Mouse (Mus musculus) liver, embryonic 14.5 days (tissue): ENCODE measurements around the gene Iqch. TPM values are rescaled to one million over a fixed set of nuclear protein-coding genes. Genes with fewer than 3 reads are reported as not detected.

ENCODE experiments used
- ATAC-seq: fragments of 200-750 bp; cut with Nextera tagmentation; 2 replicates; pipeline ENCODE4 v1.8.0; 2017; ENCODE audit warnings: moderate number of reproducible peaks, mild to moderate bottlenecking, moderate library complexity; ENCODE audit not compliant: insufficient read depth
- DNase-seq, 3 experiments: peaks; one replicate each; pipeline ENCODE4 v3.0.0-alpha.2; 2012 to 2013; ENCODE audit warnings: low read depth in 3 of 3, low spot score in 3 of 3
- H3K27ac ChIP-seq: fragments of 300-500 bp; sonication (generic); 2 replicates; pipeline ENCODE4 v1.5.1; 2014; ENCODE audit warnings: moderate library complexity, mild to moderate bottlenecking, control low read depth, inconsistent platforms
- H3K27me3 ChIP-seq: fragments of 300-500 bp; sonication (generic); 2 replicates; pipeline ENCODE4 v1.6.1; 2014; ENCODE audit warnings: mild to moderate bottlenecking, low read length, moderate library complexity; ENCODE audit not compliant: control insufficient read depth, insufficient read depth
- H3K36me3 ChIP-seq: fragments of 300-500 bp; sonication (generic); replicated peaks from 2 replicates; pipeline ENCODE4 v1.6.1; 2014; ENCODE audit warnings: low read depth; ENCODE audit not compliant: control insufficient read depth, insufficient read depth
- H3K4me1 ChIP-seq, 2 experiments: fragments of 200-500 bp in 1 of 2; fragments of 300-500 bp in 1 of 2; sonication (generic) in 1 of 2; replicated peaks; 2 replicates each; pipeline ENCODE4 v1.6.1; 2012 to 2014; ENCODE audit warnings: antibody characterized with exemption in 1 of 2, inconsistent platforms in 1 of 2, low read length in 1 of 2; ENCODE audit not compliant: control insufficient read depth in 2 of 2, insufficient read depth in 2 of 2
- H3K4me2 ChIP-seq: fragments of 300-500 bp; sonication (generic); 2 replicates; pipeline ENCODE4 v1.6.1; 2014; ENCODE audit warnings: low read depth, mild to moderate bottlenecking, control low read depth, moderate library complexity
- H3K4me3 ChIP-seq, 2 experiments: fragments of 200-500 bp in 1 of 2; fragments of 300-500 bp in 1 of 2; sonication (generic) in 1 of 2; 2 replicates each; pipeline ENCODE4 v1.5.1; 2012 to 2014; ENCODE audit warnings: low read depth in 2 of 2, low read length in 2 of 2, mild to moderate bottlenecking in 2 of 2, control low read depth in 1 of 2, inconsistent platforms in 1 of 2, moderate library complexity in 1 of 2; ENCODE audit not compliant: insufficient read depth in 1 of 2
- H3K9ac ChIP-seq: fragments of 300-500 bp; sonication (generic); replicated peaks from 2 replicates; pipeline ENCODE4 v1.6.1; 2014; ENCODE audit warnings: mild to moderate bottlenecking, control low read depth, moderate library complexity
- H3K9me3 ChIP-seq: fragments of 300-500 bp; sonication (generic); 2 replicates; pipeline ENCODE4 v1.6.1; 2016; ENCODE audit warnings: low read length, mixed read lengths; ENCODE audit not compliant: control insufficient read depth
- CTCF ChIP-seq: IDR thresholded peaks from 2 replicates; pipeline ENCODE4 v1.5.1; 2016; ENCODE audit warnings: antibody characterized with exemption, low read depth, control low read depth
- EP300 ChIP-seq: IDR thresholded peaks from 2 replicates; pipeline ENCODE4 v1.6.1; 2016; ENCODE audit warnings: antibody characterized with exemption, low read depth
- WGBS: fragments of 180-500 bp; shearing (Covaris S2); extraction: QIAGEN DNeasy Blood & Tissue Kit; methylation state at CpG from one replicate; pipeline ENCODE4 v1.1.7; 2014; ENCODE audit not compliant: insufficient replicate concordance; 5-methylcytosine and 5-hydroxymethylcytosine counted together
- polyA plus RNA-seq, 2 experiments: library from polyadenylated mRNA; depleted of rRNA in 1 of 2; stranded (reverse) in 1 of 2; unstranded in 1 of 2; fragments of >200 nt; fragmentation: Nextera tagmentation in 1 of 2; extraction: Ambion mirVana in 1 of 2; gene quantifications; 2 replicates each; pipeline versions ENCODE4 v1.2.1 to v1.2.3; 2012 to 2014

The Iqch gene
- polyA plus RNA-seq, 2 experiments: not detected

DNA sequence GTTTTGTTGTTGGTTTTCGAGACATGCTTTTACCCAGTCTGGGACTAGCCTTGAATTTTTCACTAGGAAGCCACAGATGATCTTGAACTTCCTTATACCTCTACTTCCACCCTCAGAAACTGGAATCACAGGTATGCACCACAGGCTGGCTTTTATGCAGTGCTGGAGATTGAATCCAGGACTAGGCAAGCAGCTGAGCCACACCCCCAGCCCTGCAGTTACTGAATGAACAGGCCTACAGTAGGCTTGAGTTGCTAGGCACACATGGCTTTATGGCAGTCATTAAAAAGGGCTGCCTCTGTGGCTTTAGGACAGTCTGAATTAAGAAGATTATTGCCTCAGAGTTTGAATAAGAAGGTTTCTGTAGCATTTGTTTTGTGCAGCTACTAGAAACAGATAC is 7.3 kb downstream of the Iqch start:
- H3K27ac ChIP-seq: no peak overlapping the region
- H3K4me3 ChIP-seq: no peak overlapping the region
- no peaks in the 10 kb centered on the region for H3K36me3 ChIP-seq
- 81% methylated on average over 1 of the region's 1 CpGs for WGBS
- H3K9me3 ChIP-seq: no peaks in the 10 kb centered on the region
- no peaks in the 10 kb centered on the region for H3K27me3 ChIP-seq
- H3K9ac ChIP-seq: no peak overlapping the region
- TF ChIP-seq CTCF (no peak), EP300 (no peak)
- H3K4me1 ChIP-seq: no peaks in the 10 kb centered on the region
- H3K4me2 ChIP-seq: no peak overlapping the region
- DNase-seq: no peak
- ATAC-seq: no peak

DNA sequence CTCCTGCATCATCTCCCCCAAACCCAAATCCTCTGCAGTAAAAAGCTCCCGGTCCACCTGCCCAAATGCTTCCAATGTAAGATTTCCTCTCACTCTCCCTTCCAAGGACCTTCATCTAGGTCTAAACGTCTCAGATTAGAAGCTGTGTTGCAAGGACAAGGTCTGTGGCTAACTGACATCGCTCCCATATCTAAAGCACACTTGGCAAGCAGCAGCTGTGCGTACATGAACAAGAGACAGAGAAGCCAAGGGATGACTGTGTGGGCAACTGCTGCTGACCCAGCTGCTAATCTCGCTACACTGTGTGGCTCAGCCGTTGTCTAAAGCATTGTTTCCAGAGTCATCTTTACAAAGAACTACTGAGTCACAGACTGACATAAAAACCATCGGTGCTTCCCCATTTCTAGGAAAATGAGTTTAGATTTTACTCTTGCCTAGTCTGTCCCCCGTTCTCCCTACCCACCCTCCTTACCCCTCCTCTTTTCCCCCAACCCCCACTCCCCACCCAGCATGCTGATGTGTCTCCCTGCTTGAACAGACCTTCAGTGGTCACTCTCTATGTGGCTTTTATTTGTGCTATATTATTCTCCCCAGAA is 10.5 kb downstream of the Iqch start:
- ATAC-seq (no peak), DNase-seq (no peak)
- H3K4me1 ChIP-seq: no peaks in the 10 kb centered on the region
- no peak overlapping the region for H3K9ac ChIP-seq
- no peak overlapping the region for H3K27ac ChIP-seq
- no peak overlapping the region for H3K4me2 ChIP-seq
- no peaks in the 10 kb centered on the region for H3K36me3 ChIP-seq
- no peak overlapping the region for H3K4me3 ChIP-seq
- TF ChIP-seq CTCF (no peak), EP300 (0 out of 2 replicates have a peak, but pooled peaks have one; percentile 8)
- 34% methylated on average over 8 of the region's 8 CpGs for WGBS
- H3K27me3 ChIP-seq: no peaks in the 10 kb centered on the region
- no peaks in the 10 kb centered on the region for H3K9me3 ChIP-seq

DNA sequence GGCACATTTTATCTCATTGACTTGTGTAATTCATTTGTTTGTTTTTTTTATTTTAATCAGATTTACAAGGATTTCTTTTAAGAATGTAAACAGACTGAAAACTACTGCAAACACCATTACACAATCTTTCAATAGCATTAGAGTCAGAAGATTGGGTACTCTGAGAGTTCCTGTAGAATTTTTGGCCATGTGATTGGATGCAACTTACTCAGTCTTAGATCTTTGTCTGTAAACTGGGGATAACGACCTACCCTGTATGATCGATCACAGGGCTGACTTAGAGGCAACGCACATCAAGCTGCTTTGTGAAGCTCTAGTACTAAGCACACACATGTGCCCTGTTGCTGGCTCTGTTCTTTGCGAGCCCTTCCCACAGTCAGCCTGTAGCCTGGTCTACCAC is 11.7 kb downstream of the Iqch start:
- Histone ChIP-seq H3K27me3 (no peaks in the 10 kb centered on the region), H3K9ac (no peak overlapping the region), H3K36me3 (no peaks in the 10 kb centered on the region), H3K4me3 (no peak overlapping the region), H3K4me2 (no peak overlapping the region), H3K9me3 (no peaks in the 10 kb centered on the region), H3K4me1 (no peaks in the 10 kb centered on the region), H3K27ac (no peak overlapping the region)
- 80% methylated on average over 4 of the region's 4 CpGs for WGBS
- TF ChIP-seq EP300 (no peak), CTCF (no peak)
- no peak for ATAC-seq
- DNase-seq: no peak

DNA sequence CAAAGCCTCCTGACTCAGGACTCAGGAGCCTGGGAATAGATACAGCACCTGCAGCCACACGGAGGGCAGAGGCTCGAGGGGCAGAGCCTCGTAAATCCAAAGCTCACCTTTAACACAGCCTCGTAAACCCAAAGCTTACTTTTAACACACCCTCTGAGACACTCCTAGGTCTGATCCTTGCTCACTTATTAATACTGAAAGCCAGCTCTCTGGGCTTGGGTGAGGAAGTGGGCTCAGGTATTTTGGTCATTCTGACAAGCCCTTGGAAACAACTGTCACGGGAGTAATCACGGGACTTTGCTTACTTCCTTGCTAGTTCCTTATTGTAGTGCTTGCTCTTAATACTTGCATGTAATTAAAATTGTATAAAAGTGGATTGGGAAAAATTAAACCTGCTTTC is 13.1 kb downstream of the Iqch start:
- ATAC-seq: no peak
- peaks cover 0 to 4% of the 10 kb centered on the region in 2 experiments; a peak in 2 of 4 replicates for H3K4me1 ChIP-seq
- H3K27me3 ChIP-seq: no peaks in the 10 kb centered on the region
- H3K27ac ChIP-seq: no peak overlapping the region
- 50% methylated on average over 6 of the region's 6 CpGs for WGBS
- no peaks in the 10 kb centered on the region for H3K36me3 ChIP-seq
- DNase-seq: no peak
- H3K9ac ChIP-seq: no peak overlapping the region
- no peak overlapping the region for H3K4me3 ChIP-seq
- no peak overlapping the region for H3K4me2 ChIP-seq
- H3K9me3 ChIP-seq: no peaks in the 10 kb centered on the region
- no peak for TF ChIP-seq CTCF
- TF ChIP-seq EP300: no peak

DNA sequence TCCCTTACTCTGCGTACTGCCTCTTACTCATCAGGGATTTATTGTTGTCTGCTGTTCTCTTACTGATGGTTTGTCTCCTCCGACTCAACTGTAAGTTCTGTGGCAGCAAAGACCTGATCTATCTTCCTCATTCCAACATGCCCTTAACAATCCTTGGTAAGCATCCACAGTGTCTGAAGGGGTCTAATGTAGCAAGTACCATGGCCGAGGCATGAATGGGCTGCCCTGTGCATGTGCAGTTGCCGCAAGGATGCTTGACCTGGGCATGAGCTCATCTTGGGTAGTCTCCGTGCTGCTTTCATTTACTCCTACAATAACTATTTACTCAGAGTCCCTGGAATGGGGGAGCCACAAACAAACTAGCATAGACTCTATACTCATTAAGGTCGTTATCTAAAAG is 17.0 kb downstream of the Iqch start:
- H3K4me3 ChIP-seq: no peak overlapping the region
- DNase-seq: no peak

More for the DNA sequence above, 17.0 kb downstream of the Iqch start:
- TF ChIP-seq EP300: no peak
- no peak for TF ChIP-seq CTCF
- H3K9me3 ChIP-seq: no peaks in the 10 kb centered on the region
- WGBS: 64% methylated on average over 6 of the region's 6 CpGs
- no peak for ATAC-seq
- no peaks in the 10 kb centered on the region for H3K27me3 ChIP-seq
- no peaks in the 10 kb centered on the region for H3K36me3 ChIP-seq
- no peak overlapping the region for H3K4me2 ChIP-seq
- peaks cover 0 to 5% of the 10 kb centered on the region in 2 experiments; a peak in 2 of 4 replicates for H3K4me1 ChIP-seq
- H3K27ac ChIP-seq: no peak overlapping the region
- no peak overlapping the region for H3K9ac ChIP-seq
